Mouse (Mus musculus) cerebellum, adult 11-12 months (tissue): Measurements from ENCODE around the gene Vmn1r28.
"Not testable (repeated sequence)": the region's sequence is repeated elsewhere in the genome, so short reads cannot be mapped to it uniquely, and the experiment has no call there.

ENCODE experiments used
- DNase-seq: peaks from one replicate; pipeline ENCODE4 v3.0.0; 2022

Gene Vmn1r28

DNA sequence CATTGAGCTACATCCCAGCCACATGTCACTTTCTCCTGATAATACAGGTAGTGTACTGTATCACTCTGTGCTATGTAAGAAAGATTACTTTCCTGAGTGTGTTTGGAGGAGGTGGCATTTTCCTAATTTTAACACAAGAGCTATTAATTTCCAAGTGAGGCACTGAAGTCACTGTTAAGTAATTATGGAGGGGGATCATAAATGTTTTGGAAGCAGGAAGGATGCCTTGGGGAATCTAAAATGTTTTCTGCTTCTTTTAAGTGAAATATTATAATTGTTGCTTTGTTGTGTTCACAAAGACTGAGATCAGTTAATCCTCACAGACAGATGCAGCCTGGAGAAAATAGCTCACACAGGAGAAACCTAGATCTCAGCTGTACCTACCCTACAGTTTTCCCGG lies at the start of gene Vmn1r28:
TSS of gene Vmn1r28 (plus strand) at position 301 of the 400 bp plus-strand sequence.
- no peak for DNase-seq

DNA sequence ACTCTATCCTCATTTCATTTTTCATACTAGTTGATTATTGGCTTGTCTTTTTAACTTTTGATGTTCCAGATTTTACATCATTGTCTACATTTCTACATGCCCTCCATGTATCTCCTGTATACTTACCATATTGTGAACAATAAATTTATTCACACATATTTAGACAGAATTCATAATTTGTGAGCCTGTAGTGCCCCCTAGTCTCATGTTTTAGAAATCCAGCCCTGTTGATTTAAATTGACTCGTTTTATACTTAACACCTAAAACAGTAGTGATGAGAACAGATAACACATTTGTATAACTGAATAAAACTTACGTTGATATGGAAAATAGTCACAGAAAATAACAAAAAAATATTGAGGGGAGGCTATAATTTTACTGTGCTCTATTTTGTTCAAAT lies 45.7 kb upstream of the Vmn1r28 start:
- no peak for DNase-seq

DNA sequence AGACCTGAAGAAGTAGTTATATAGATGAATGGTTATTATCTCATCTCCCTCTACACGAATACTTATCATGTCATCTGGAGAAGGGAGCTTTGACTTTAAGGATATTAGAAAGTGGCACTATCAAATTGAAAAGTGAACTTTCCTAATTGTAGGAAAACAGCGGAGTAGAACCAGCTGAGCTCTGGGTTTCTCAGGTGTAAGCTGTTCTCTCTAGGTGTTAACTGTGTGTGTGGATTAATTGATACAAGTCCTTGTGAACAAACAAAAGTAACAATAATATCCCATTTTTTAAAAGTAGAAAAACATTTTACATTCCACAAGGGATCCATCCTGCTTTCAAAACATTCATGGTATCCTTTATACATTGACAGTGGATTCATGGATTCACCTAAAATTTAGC lies 43.1 kb upstream of the Vmn1r28 start, which contains the start of gene Vmn1r27:
TSS of gene Vmn1r27 (minus strand) at position 101 of the 400 bp plus-strand sequence.
- DNase-seq = no peak

GRCm38 (mm10) chr6:58279661-58280060 lies 17.8 kb downstream of the Vmn1r28 start:
- DNase-seq = not testable (repeated sequence)

GRCm38 (mm10) chr6:58292201-58292600 lies 30.4 kb downstream of the Vmn1r28 start:
- DNase-seq = no peak

- DNase-seq = not testable (repeated sequence)
These were observed 36.7 kb downstream of the Vmn1r28 start for GRCm38 (mm10) chr6:58298511-58298910.

- no peak for DNase-seq
These were observed 39.4 kb downstream of the Vmn1r28 start, which contains the start of gene Vmn1r29 for GRCm38 (mm10) chr6:58301249-58301648. Gene Vmn1r29 (plus strand): TSS chr6:58301549.
